In the genomic region with DNA sequence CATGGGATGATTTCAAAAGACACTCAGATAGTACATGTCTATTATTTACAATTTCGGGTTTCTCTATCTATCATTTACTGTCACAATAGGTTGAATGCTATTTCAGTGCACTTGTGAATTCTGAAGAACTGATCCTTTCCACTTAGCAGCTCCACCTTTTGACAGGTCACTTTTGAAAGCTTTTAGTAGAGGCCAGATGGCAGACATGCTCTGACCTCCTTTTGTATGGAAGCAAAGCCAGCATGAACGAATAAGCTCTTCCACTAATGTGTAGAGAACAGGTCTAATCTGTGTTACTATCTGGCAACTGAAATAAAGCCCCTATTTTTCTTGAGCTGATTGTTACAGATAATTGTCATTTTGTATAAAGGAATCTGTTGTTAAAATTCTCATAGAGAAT, we compare ENCODE assay signal across 17 mouse cellular contexts.
DNase-seq lines count a peak whose midpoint lies in the region; TF ChIP-seq lines count a peak whose summit lies in the region.
"Had no signal": no experiment of that assay in that cellular context is flagged by ENCODE, and none has a peak within 500 bp of the region (broad histone marks: within the 10 kb centered on the region; RNA-seq: fewer than 3 reads in every experiment).

No protein-coding gene starts in this region.

- 81% methylated on average over 2 of the region's 2 CpGs for WGBS in lung, adult 2 months

- no peaks in the 10 kb centered on the region for H3K4me1 ChIP-seq in lung, adult 2 months (ENCODE audit: control insufficient read depth, insufficient read depth, low read length)
- H3K4me1 ChIP-seq: embryonic facial prominence, embryonic 13.5 days; embryonic facial prominence, embryonic 15.5 days; forebrain, embryonic 10.5 days; forebrain, embryonic 12.5 days had no signal

- no peak for TF ChIP-seq CTCF in lung, adult 2 months (IDR thresholded peaks at IDR 0.05; ENCODE audit: insufficient read depth, low read length)

- no peak overlapping the region for H3K4me3 ChIP-seq in lung, adult 2 months (replicated peaks; ENCODE audit: extremely low read depth, low read depth, low read length)
- H3K4me3 ChIP-seq: embryonic facial prominence, embryonic 13.5 days; embryonic facial prominence, embryonic 15.5 days; erythroblast, embryonic 14.5 days; forebrain, embryonic 10.5 days; forebrain, embryonic 12.5 days had no signal

- TF ChIP-seq POLR2A in lung, adult 2 months (IDR thresholded peaks at IDR 0.05; ENCODE audit: borderline replicate concordance, extremely low read depth, low read depth, low read length): no peak

- peak; percentile 9 for DNase-seq in cerebellum, adult 11 months
- DNase-seq in cerebellum, postnatal 4 days (ENCODE audit: low spot score in 2 of 2): no peak
- DNase-seq in brain, adult 2 months (ENCODE audit: low read depth, low spot score): peak; percentile 76
- DNase-seq in cerebellum, adult 11-12 months: peak; percentile 15
- DNase-seq in cerebellum, adult 9-10 months: peak; percentile 49
- no peak for DNase-seq in lung, adult 2 months
- no peak for DNase-seq in testis, postnatal 10 days (ENCODE audit: low spot score)
- DNase-seq in kidney, adult 18-20 months: no peak
- DNase-seq: adrenal gland, adult 2 months; adrenal gland, postnatal 10 days; adrenal gland, postnatal 36 days; embryo, embryonic 11 days had no signal

Comparison
In these comparisons a context has a peak if more than half of its experiments do, and no peak if none do; other contexts are left out.
1. DNase-seq: peak in cerebellum, adult 11 months (single experiment), brain, adult 2 months (single experiment), cerebellum, adult 11-12 months (single experiment) and cerebellum, adult 9-10 months (single experiment); none in cerebellum, postnatal 4 days (0 of 2), lung, adult 2 months (single experiment), testis, postnatal 10 days (single experiment) and kidney, adult 18-20 months (single experiment).